In the genomic region with DNA sequence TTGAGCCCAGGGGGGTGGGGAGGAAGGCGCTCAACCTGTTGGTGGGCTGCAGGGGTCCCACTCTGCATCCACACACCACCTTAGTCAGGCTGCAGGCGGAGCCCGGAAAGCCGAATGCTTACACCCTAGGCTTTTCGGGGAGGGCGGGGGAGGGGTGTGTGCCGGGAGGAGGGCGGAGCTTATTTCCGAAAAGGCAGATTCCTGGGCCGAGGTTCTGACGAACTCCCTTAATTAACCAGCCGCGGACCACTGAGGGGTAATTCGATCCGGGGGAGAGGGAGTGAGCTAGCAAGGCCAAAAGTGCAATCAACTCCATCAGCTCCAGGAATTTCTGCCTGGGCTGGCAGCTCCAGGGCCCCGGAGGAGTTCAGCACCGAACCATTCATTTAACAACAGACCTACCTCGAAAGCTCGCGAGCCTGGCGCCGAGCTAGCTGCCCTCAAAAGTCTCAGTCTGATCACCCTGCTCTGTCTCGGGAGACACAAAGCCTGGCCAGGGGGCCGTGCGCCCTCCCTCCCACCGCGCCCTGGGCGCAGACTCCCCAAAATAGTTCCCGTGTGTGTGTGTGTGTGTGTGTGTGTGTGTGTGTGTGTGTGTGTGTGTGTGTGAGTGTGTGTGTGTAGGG, we compare ENCODE assay signal across 7 mouse cellular contexts. TPM values are rescaled to one million over a fixed set of nuclear protein-coding genes. Genes with fewer than 3 reads are reported as not detected.
DNase-seq lines count a peak whose midpoint lies in the region; ATAC-seq lines count a peak whose summit lies in the region.

No protein-coding gene starts in this region.

- ATAC-seq in intestine, embryonic 15.5 days: peak; percentile 80

- H3K4me2 ChIP-seq in intestine, embryonic 15.5 days (replicated peaks): peak overlapping the region; percentile 87

- H3K36me3 ChIP-seq in intestine, embryonic 15.5 days: 0 out of 2 replicates have a peak, but pooled peaks cover 4% of the 10 kb centered on the region
- H3K36me3 ChIP-seq in midbrain, embryonic 10.5 days: no peaks in the 10 kb centered on the region

- peak; percentile 66 to 82 for DNase-seq in adrenal gland, adult 18-20 months (ENCODE audit: low spot score in 2 of 2)
- peak; percentile 79 for DNase-seq in embryo, embryonic 10 days (ENCODE audit: low spot score)
- DNase-seq in gastrocnemius, postnatal 36 days: peak; percentile 41 to 76
- DNase-seq in left cerebral cortex, postnatal 4 days: peak; percentile 70
- DNase-seq in midbrain, embryonic 10.5 days (ENCODE audit: low spot score): peak; percentile 79
- peak; percentile 72 for DNase-seq in skeletal muscle tissue, adult 2 months (ENCODE audit: low read depth, low spot score)

- peak overlapping the region; percentile 79 for H3K9ac ChIP-seq in intestine, embryonic 15.5 days

- H3K27me3 ChIP-seq in intestine, embryonic 15.5 days (replicated peaks): no peaks in the 10 kb centered on the region
- peaks cover 16% of the 10 kb centered on the region for H3K27me3 ChIP-seq in midbrain, embryonic 10.5 days (ENCODE audit: low read depth, poor library complexity, severe bottlenecking)

- H3K27ac ChIP-seq in intestine, embryonic 15.5 days: peak overlapping the region; percentile 91
- H3K27ac ChIP-seq in midbrain, embryonic 10.5 days (replicated peaks): peak overlapping the region; percentile 91

- peak overlapping the region; percentile 69 for H3K4me3 ChIP-seq in intestine, embryonic 15.5 days (replicated peaks)
- H3K4me3 ChIP-seq in midbrain, embryonic 10.5 days: peak overlapping the region; percentile 65

- peaks cover 6% of the 10 kb centered on the region; the same call in 1 of the 2 replicates for H3K4me1 ChIP-seq in intestine, embryonic 15.5 days (replicated peaks)
- H3K4me1 ChIP-seq in midbrain, embryonic 10.5 days: peaks cover 34% of the 10 kb centered on the region

- H3K9me3 ChIP-seq in intestine, embryonic 15.5 days: no peaks in the 10 kb centered on the region
- no peaks in the 10 kb centered on the region for H3K9me3 ChIP-seq in midbrain, embryonic 10.5 days (replicated peaks)

- intact Hi-C loops in gastrocnemius, postnatal 36 days (cut with DNase I): loop anchor here (5.0 kb wide), 1 partner anchor 76 kb away; no protein-coding TSS in a partner anchor
- intact Hi-C loops in left cerebral cortex, postnatal 4 days (cut with DNase I): loop anchor here (10.0 kb wide), 1 partner anchor 122 kb away; no protein-coding TSS in a partner anchor

- WGBS in intestine, embryonic 15.5 days: under 1% methylated on average over 29 of the region's 29 CpGs
- under 1% methylated on average over 29 of the region's 29 CpGs for WGBS in midbrain, embryonic 10.5 days

RNA-seq across cellular contexts. Expression of gene Arid5b, which starts 2.1 kb away (rescaled TPM):
- 10 to 100 TPM; 14.0 to 25.3 TPM for total RNA-seq in adrenal gland, adult 18-20 months (2021)
- 10 to 100 TPM; 13.9 to 17.6 TPM for total RNA-seq in gastrocnemius, postnatal 36 days (2021)
- 27.2 and 29.0 TPM in 2 replicates for polyA plus RNA-seq in intestine, embryonic 15.5 days (2015; fragmentation: Nextera tagmentation; extraction: Ambion mirVana)
- total RNA-seq in left cerebral cortex, postnatal 4 days (2021): 10 to 100 TPM; 28.7 to 31.5 TPM
- polyA plus RNA-seq in midbrain, embryonic 10.5 days (2016; fragmentation: Nextera tagmentation; extraction: Ambion mirVana): 7.8 and 10.6 TPM in 2 replicates

Comparison
In these comparisons a context has a peak if more than half of its experiments do, and no peak if none do; other contexts are left out.
1. Peak in every context shown above with its lines: DNase-seq, ATAC-seq, H3K4me3 ChIP-seq and H3K27ac ChIP-seq.